Mouse (Mus musculus) ovary, adult 18-20 months (tissue): ENCODE results near the gene Otud7a.
A peak's percentile ranks its signal among the peaks of the same experiment; 100 is the strongest.

Source experiments
- DNase-seq: peaks from one replicate; pipeline ENCODE4 v3.0.0; 2022; ENCODE audit warnings: low spot score, mixed read lengths

Gene Otud7a

DNA sequence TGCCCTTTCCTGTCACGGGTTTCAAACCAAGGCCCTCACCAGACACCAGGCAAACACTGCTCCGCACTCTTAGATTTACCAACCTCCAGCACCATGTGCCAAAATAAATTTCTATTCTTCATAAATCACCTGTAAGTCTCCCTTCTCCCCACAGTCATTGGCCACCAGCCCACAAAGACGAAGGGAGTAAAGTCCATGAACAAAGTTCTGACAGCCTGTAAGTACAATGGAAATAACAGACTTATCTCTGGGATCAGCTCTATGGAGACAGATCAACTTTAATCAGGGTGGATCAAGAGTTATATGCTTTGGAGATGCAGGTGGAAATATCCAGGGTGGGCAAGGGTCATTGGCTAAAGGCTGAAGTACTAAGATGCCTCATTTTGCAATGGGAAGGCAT is 336.3 kb downstream of the Otud7a start:
- no peak for DNase-seq

DNA sequence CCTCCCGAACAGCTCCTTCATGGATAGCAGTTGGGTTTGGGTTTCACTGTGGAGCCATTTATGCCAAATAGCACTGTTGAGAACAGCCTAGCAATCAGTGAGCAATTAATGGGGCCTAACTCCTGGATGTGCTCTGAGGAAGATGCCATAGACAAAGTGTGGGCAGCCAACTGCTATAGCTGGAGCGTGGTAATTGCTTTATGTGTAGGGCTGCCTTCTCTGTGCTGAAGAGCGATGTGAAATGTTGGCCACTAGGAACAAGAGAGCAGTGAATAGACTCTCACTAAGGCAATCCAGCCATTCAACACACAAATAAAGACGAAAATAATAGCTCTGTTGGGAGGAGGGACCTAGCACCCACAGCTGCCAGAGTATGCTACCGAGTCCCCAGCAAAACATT is 345.2 kb downstream of the Otud7a start:
- no peak for DNase-seq

DNA sequence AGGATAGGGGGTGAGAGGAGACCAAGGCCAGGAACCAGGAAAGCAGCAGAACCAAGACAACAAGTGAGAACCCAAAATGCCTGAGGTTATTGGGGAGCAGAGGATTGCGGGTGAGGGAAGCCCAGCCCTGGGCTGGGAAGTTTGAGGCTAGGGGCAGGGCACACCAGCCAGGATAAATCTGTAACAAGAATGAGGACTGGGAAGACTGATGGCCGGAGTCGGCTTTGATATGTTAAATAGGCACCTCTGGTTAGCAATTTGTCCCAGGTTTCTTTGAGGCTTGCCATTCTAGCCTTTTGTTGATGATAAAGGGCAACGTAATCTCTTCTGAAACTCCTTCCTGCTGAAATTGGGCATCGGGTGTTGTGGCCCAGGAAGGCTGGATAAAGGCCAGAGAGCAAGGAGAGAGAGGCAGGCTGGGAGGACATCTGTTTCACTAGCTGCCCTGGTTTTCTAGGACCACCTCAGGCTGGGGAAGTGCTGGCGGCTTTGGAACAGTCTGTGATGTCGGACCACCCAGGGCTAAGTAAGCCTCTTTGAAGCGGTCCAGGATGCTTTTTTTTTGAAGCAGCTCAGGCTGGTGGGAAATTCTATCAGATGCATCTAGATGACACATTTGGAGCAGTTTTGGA is 351.6 kb downstream of the Otud7a start:
- no peak for DNase-seq

DNA sequence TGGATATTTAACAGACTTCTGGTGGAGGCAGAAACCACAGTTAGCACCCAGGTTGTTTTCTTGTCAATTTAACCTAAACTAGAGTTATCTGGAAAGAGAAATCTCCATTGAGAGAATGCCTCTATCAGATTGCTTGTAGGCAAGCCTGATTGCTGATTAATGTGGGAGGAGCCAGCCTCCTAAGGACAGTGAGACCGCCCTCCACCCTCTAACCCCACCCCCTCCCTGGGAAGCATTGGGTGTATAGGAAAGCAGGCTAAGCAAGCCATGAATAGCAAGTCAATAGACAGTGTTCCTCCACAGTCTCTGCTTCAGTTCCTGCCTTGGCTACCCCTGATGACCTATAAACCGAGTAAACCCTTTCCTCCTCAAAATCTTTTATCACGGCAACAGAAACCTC is 353.9 kb downstream of the Otud7a start:
- DNase-seq = no peak

DNA sequence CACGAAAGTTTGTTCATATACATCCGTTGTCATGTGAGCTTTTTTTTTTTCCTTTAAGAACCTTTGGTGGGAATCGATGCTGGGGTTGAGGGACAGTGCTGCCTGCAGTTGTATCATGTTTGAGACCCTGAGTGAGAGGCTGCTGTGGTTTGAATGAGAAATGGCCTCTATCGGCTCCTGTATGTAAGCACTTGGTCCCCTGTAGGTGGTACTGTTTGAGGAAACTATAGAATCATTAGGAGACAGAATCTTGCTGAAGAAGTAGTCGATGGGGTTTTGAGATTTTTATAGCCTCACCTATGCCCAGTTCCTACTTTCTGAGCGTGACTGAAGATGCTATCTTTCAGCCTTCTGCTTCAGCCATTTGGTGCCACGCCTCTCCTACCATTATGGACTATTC is 354.8 kb downstream of the Otud7a start:
- DNase-seq = no peak

DNA sequence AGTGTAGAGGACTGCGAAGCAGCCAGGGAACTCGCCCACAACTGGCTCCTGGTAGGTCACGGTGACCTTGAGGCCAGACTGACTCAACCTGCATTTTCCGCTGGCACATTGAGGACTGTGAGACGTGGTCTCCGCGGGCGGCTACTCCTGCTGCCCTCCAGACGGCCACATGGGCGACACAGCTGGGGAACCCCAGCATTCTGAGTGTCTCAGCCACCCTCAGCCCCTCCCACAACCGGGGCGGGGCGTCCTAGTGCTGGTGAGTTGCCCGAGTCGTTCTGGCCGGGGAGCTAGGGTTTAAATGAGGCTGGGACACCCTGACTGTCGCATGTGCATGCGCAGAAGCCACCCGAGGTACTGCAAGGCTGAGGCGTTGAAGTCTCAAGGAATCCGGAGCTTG is 358.2 kb downstream of the Otud7a start:
- DNase-seq = peak; percentile 61
